Mouse (Mus musculus): ENCODE data around the gene Gfpt1.

GRCm38 (mm10) chr6:87112125-87112524 lies 69.5 kb downstream of the Gfpt1 start:
- TF ChIP-seq USF1 (IDR thresholded peaks at IDR 0.05; ENCODE audit: low read depth) = no peak
- no peak for TF ChIP-seq MYOD1 (IDR thresholded peaks at IDR 0.05; ENCODE audit: control insufficient read depth in 1 of 3, insufficient read length in 2 of 3, low read depth in 2 of 3)

All from myocyte (in vitro differentiated cells).